Mouse (Mus musculus): Measurements from ENCODE around the gene Ptafr.
A peak's percentile ranks its signal among the peaks of the same experiment; 100 is the strongest.

Ptafr gene

GRCm38 (mm10) chr4:132563965-132564364, at the start of gene Ptafr:
Gene Ptafr (plus strand): TSS chr4:132564067.
- DNase-seq (ENCODE audit: low spot score in 2 of 2): no peak

DNA sequence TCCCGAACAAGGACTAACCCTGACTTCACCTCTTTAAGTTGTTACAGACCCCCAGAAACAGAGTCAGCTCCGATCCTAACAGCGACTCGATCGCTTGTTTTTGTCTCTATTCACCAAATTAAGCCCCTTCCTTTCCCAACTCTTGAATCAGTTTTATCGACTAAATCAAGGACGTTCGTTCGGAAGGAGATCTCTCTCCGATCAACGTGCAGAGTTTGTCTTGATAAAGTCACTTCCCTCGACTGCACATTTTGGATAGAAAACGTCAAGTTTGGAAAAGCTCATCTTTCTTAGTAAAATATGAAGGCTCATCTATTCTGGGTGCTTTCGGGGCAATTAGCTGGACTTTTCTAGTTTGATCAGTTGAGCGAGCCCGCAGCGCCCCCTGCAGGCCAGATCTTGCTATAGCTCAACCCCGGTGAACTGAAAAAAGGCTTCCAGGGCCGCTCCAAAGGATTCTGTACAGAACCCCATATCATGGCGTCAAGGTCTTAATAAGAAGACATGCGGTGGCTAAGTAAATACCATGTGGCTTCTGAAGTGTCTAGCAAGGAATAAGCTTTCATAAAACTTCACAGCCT, 49.2 kb upstream of the Ptafr start:
- DNase-seq (ENCODE audit: low spot score in 2 of 2): peak; percentile 83 to 87

- peak; percentile 90 to 93 for DNase-seq (ENCODE audit: low spot score in 2 of 2)
Measured at GRCm38 (mm10) chr4:132515369-132516155, 48.3 kb upstream of the Ptafr start.

DNA sequence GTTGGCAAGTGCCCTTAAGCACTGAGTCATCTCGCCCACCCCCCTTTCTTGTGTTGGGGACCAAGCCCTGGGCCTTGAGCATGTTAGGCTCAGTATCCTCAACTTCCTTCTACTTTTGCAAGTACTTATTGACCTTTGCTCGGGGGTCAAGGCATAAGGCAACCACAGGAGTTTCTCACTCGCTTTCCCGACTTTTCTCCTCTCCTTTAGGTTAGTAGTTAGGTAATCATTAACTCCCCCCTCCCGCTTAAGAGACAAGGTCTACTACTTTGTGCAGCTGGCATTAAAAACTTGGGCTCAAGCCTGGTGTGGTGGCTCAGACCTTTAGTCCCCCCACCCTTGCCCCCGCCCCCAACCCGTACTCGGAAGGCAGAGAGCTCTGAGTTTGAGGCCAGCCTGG, 45.8 kb upstream of the Ptafr start:
- DNase-seq (ENCODE audit: low spot score in 2 of 2): no peak

DNA sequence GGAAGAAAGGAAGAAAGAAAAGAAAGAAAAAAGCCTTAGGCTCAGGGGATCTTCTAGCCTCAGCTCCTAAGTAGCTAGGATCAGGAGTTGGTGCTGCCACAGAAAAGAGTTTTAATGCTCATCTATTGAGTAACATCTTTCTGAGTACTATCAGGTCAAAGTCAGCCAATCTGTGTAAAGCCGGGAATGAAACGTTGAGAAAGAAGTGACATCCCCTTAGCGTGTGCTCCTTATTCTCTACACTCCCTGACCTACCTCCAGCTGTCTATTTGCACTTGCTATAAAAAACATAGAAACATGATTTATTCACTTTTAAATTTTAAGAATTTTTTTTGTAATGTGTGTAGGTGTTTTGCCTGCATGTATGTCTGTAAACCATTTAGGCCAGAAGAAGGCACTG, 44.7 kb upstream of the Ptafr start:
- no peak for DNase-seq (ENCODE audit: low spot score in 2 of 2)

- no peak for DNase-seq (ENCODE audit: low spot score in 2 of 2)
Measured at GRCm38 (mm10) chr4:132524321-132524741, 39.5 kb upstream of the Ptafr start.

DNA sequence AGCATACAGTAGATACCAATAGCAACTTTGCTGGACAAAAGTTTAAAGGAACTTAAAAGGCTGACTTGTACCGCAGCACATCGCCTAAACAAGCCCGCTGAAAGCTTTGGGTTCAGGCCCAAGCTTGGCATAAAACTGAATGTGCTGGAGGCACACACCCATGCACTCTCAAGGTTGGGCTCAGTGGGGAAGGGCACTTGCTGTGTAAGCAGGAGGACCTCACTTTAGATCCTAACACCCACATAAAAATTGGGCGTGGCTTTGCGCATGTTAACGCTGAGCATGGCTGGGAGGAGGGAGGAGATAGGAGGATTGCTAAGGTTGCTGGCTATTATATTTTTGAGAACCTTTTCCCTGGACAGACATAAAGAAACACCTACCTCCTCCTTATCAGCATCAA, 39.1 kb upstream of the Ptafr start:
- DNase-seq (ENCODE audit: low spot score in 2 of 2): no peak

DNA sequence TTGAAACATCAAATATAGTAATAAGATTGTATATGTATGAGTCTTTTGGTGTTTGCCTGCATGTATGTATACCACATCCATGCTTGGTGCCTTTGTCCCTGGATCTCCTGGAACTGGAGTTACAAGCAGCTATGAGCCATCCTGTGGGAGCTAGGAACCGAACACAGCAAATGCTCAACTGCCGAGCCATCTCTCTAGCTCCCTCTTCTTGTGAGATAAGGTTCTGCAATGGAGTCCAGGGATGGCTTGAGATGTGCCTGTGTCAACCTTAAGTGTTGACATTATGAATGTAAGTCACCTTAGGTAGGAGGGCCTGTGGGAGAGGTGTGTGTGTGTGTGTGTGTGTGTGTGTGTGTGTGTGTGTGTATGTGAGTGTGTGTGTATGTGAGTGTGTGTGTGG, 37.2 kb upstream of the Ptafr start:
- no peak for DNase-seq (ENCODE audit: low spot score in 2 of 2)

DNA sequence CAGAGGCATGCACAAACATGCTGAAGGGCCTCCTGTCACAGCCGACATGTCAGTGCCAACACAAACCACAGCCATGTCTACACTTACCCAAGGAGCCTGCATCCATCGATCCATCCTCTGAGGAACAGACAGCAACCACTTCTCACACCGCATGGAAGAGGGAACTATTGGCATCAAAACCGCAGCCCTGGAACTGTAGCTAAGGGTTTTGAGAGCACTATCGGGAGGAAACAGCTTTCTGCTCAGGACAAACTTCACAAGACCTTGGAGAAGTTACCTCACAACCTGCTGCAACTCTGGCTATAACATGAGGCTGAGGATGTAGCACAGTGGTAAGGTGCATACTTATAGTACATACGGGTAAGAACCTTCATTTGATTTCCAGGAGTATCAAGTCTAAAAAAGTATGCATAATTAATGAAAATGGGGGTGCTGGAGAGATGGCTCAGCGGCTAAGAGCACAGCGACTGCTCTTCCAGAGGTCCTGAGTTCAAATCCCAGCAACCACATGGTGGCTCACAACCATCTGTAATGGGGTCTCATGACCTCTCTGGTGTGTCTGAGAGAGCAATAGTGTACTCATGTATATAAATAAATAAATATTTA, 35.8 kb upstream of the Ptafr start:
- DNase-seq (ENCODE audit: low spot score in 2 of 2): no peak

DNA sequence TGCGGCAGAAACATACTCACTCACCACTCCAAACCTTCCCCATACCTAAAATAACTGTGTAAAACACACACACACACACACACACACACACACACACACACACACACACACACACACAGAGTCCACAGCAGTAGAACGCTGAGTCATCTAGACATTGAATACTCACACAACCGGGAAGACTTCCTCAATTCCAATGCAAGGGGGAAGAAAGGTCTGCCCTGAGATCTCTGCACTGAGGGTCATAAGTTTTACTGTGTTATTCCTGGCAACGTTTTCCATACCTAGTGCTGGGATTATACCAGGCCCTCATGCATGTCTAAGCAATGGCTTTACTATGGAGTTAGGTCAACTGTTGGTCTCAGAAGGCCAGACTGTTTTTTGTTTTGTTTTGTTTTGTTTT, 34.5 kb upstream of the Ptafr start:
- no peak for DNase-seq (ENCODE audit: low spot score in 2 of 2)

DNA sequence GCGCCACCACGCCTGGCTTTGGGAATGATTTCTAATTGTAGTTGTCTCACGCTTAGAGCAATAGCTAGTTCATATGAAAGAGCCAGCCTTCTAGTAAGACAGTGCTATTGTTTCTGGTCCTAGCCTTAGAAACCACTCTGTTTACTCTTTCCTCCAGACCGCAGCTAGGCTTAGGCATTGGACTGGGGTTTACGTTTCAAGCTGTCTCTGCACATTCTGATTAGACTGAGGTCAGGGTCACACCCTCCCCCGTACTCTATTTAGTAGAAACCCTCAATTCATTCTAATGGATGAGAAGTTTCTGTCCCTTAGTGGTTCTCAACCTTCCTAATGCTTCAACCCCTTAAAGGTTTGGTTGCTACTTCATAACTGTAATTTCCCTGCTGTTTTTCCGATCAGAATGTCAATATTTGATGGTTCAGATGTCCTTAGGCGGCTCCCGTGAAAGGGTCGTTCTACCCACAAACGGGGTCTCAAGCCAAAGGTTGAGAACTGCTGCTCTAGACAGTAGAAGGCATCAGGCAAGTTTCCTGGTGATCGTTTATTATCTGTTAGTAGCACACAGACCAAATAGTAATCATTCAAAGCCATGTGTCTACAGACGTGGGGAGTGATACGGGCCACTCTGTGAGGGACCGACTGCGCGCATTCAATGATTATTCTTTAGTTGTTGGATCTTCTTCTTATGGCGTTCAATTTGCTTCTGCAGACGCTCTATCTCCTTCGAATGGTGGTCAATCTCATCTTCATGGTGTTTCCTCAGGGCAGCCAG, 33.6 kb upstream of the Ptafr start:
- DNase-seq (ENCODE audit: low spot score in 2 of 2): no peak

- no peak for DNase-seq (ENCODE audit: low spot score in 2 of 2)
Measured at GRCm38 (mm10) chr4:132532496-132532895, 31.4 kb upstream of the Ptafr start.

DNA sequence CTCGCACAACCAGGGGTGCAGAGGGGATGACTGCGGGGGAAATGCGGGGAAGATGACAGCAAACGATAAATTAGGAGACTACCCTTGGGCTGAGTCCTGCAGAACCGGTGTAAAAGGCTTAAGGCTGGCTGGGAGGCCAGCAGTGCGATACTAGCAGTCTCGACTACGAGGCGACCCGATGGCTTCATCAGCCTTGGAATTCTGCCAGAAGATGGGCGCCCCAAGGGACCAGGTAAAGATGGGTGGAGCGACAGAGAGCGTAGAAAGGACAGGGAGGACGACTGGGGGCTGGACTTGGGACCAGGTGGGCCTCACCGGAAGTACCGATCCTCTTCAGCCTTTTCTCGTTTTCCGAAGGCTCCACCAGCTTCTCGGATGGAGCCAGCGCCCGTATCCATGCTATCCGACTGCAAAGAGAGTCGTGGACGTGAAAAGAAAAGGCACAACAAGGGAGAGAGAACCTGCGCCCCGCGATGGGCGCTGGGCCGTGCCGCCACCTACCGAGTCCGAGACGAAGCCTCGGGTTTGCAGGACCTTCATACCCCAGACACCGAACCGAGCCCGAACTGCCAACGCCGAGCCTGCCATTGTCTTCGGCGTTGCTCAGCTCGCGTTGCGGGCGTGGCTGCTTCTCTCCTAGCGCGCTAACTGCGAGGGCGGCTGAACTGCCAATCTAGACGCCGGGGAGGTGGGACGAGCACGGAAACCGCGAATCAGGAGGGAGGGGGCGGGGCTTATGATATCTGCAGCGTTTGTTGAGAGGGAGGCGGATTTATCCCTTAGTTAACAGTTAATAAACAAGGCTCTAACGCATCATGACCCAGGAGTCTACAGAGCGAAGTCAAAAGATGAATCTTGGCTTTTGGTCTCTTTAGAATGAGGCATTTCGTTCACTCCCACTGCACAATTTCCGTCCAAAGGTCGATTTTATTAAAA, 30.6 kb upstream of the Ptafr start, which contains the start of gene Atpif1:
Gene Atpif1 (minus strand): TSS at position 679 of the 936 bp plus-strand sequence.
- peak; percentile 89 to 90 for DNase-seq (ENCODE audit: low spot score in 2 of 2)

DNA sequence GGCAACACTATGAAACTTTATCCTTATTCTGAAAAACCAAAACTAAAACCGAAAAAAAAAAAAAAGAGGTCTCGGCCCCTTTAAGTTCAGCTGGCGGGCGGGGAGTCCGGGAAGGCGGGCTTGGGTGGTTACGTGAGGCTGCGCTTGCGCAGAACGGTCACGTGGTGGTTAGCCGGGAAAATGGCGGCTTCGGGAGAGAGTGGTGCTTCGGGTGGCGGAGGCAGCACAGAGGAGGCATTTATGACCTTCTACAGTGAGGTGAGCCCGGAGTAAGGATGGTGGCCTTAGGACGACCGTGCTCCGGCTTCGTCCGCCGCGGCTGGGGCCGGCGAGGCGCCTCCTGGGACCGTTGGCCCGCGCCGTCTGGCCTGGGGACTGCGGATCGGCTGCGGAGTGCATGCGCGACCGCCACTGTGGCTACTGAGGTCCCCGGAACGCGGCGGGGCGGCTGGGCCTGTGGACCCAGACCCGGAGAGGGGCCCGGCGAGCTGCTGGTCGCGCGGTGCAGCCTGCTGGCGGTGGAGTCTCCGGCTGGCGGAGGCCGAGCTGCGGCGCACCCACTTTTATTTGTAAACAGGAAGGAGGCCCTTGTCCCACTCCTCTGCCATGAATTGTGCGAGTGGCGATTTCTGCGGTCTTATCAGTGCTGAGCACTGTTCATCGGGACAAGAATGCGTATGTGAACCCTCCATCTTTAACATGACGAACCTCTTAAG, 28.3 kb upstream of the Ptafr start, which contains the start of gene Dnajc8:
Gene Dnajc8 (plus strand): TSS at position 145 of the 716 bp plus-strand sequence.
- DNase-seq (ENCODE audit: low spot score in 2 of 2): peak; percentile 92 to 96

- DNase-seq (ENCODE audit: low spot score in 2 of 2): no peak
Measured at GRCm38 (mm10) chr4:132539481-132539880, 24.4 kb upstream of the Ptafr start.

DNA sequence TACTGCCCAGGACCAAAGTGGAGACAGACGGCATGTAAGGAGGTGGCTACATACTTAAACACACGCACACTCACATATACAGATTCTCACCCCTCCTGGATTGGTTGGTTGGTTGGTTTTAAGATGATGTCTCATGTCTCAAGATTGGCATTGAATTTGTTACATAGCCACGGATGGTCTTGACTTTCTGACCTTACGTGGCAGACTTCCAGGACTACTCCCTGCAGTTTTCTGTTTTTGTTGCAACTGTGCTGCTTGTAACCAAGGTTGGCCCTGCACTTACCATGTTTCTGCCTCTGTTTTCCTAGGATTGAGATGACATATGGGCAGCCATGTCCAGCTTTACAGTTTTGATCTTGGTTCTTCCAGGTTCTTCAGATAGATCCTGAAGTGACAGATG, 22.5 kb upstream of the Ptafr start:
- no peak for DNase-seq (ENCODE audit: low spot score in 2 of 2)

DNA sequence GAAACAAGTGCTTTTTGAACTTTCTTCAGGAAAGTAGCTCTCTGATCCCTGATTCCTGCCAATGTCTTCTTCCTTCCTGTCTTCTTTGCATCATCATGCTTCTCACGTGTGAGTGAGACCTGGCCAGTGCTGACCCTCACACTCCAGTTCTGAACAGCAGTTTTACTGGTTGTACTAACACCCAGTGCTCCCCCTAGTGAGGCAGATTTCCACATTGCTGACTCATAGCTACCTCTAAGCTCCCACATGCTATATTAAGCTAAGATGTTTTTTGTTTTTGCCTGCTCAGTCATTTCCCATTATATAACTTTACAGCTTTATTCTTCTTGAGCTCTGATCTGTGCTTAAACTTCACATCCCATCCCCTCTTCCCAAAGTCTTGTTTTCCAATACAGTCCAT, 21.1 kb upstream of the Ptafr start:
- peak; percentile 52 to 61 for DNase-seq (ENCODE audit: low spot score in 2 of 2)

DNA sequence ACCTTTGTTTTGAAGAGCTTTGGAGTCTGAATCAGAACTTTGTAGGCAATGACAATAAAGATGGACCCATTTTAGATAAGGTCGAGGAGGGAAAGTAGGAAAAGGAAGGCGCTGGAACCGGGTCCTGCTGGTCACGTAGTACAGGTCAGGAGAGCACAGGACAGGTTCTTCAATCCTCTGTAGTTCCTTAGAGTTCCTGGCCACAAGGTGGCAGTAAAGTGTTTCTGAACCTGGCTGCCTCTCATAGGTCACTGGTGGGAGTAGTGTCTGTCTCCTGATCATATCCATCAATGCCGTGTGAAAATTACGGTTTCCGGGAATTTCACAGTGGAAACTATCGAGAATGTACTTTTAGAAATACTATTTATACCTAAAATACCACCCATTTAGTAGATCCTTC, 18.0 kb upstream of the Ptafr start:
- DNase-seq (ENCODE audit: low spot score in 2 of 2): peak; percentile 72 to 82

DNA sequence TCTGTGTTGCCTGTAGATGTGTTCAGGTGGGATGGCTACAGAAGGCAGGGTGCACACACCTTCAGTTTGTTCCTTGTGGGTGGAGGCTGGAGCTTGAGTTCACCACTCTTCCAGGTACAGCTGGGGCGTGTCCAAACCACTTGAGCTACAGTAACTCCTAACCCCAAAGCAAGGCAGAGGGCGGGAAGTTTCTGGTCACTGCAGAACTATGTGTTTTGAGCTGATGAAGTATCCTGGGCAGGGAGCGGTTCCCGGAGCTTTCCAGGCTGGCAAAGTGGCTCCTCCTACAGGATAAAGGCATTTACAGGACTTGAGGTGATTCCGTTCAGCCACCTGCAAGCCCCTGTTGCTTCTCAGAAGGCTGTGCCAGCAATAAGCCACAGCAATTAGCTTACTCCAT, 9.6 kb upstream of the Ptafr start:
- DNase-seq (ENCODE audit: low spot score in 2 of 2): no peak

GRCm38 (mm10) chr4:132554653-132555052, 9.2 kb upstream of the Ptafr start:
- DNase-seq (ENCODE audit: low spot score in 2 of 2): no peak
